Comparison of ENCODE assay signal across 7 mouse cellular contexts in genomic region chrX:167103501-167104246, GRCm38 (mm10).
DNase-seq lines count a peak whose midpoint lies in the region; ATAC-seq lines count a peak whose summit lies in the region.

No protein-coding gene starts in this region.

- no peaks in the 10 kb centered on the region for H3K36me3 ChIP-seq in liver, embryonic 12.5 days
- H3K36me3 ChIP-seq in liver, embryonic 11.5 days (ENCODE audit: control insufficient read depth, insufficient read depth, low read length): no peaks in the 10 kb centered on the region
- no peaks in the 10 kb centered on the region for H3K36me3 ChIP-seq in embryonic facial prominence, embryonic 12.5 days
- H3K36me3 ChIP-seq in hindbrain, embryonic 15.5 days: no peaks in the 10 kb centered on the region
- no peaks in the 10 kb centered on the region for H3K36me3 ChIP-seq in midbrain, embryonic 13.5 days

- H3K4me3 ChIP-seq in liver, embryonic 12.5 days: no peak overlapping the region
- H3K4me3 ChIP-seq in liver, embryonic 11.5 days (ENCODE audit: low read depth, low read length): no peak overlapping the region
- H3K4me3 ChIP-seq in embryonic facial prominence, embryonic 12.5 days: no peak overlapping the region
- H3K4me3 ChIP-seq in hindbrain, embryonic 15.5 days: no peak overlapping the region
- H3K4me3 ChIP-seq in midbrain, embryonic 13.5 days (replicated peaks): no peak overlapping the region

- peak overlapping the region; percentile 20; the same call in 1 of the 2 replicates for H3K27ac ChIP-seq in liver, embryonic 12.5 days
- no peak overlapping the region for H3K27ac ChIP-seq in liver, embryonic 11.5 days (ENCODE audit: low read depth, low read length)
- peak overlapping the region; percentile 72 for H3K27ac ChIP-seq in embryonic facial prominence, embryonic 12.5 days
- H3K27ac ChIP-seq in hindbrain, embryonic 15.5 days (replicated peaks): 0 out of 2 replicates have a peak overlapping the region, but pooled peaks have one; percentile 45
- H3K27ac ChIP-seq in midbrain, embryonic 13.5 days: peak overlapping the region; percentile 19; the same call in 1 of the 2 replicates

- peaks cover 4% of the 10 kb centered on the region; the same call in 1 of the 2 replicates for H3K27me3 ChIP-seq in liver, embryonic 12.5 days (replicated peaks)
- H3K27me3 ChIP-seq in liver, embryonic 11.5 days (replicated peaks; ENCODE audit: control insufficient read depth, insufficient read depth, low read length): peaks cover 9% of the 10 kb centered on the region
- H3K27me3 ChIP-seq in embryonic facial prominence, embryonic 12.5 days: peaks cover 31% of the 10 kb centered on the region
- H3K27me3 ChIP-seq in hindbrain, embryonic 15.5 days: peaks cover 11% of the 10 kb centered on the region
- H3K27me3 ChIP-seq in midbrain, embryonic 13.5 days: peaks cover 77% of the 10 kb centered on the region

- H3K9ac ChIP-seq in liver, embryonic 12.5 days: no peak overlapping the region
- H3K9ac ChIP-seq in liver, embryonic 11.5 days (ENCODE audit: low read depth, low read length): no peak overlapping the region
- no peak overlapping the region for H3K9ac ChIP-seq in embryonic facial prominence, embryonic 12.5 days
- no peak overlapping the region for H3K9ac ChIP-seq in hindbrain, embryonic 15.5 days
- no peak overlapping the region for H3K9ac ChIP-seq in midbrain, embryonic 13.5 days (replicated peaks)

- no peak for ATAC-seq in liver, embryonic 12.5 days
- no peak for ATAC-seq in liver, embryonic 11.5 days (replicated peaks; ENCODE audit: low FRiP score)
- no peak for ATAC-seq in embryonic facial prominence, embryonic 12.5 days (ENCODE audit: insufficient number of reproducible peaks, insufficient read depth, low FRiP score, low TSS enrichment)
- no peak for ATAC-seq in hindbrain, embryonic 15.5 days (ENCODE audit: low FRiP score, low read depth)
- no peak for ATAC-seq in midbrain, embryonic 13.5 days

- WGBS in liver, embryonic 12.5 days (ENCODE audit: insufficient replicate concordance): 30% methylated on average over 12 of the region's 12 CpGs
- 42% methylated on average over 12 of the region's 12 CpGs for WGBS in liver, embryonic 11.5 days
- WGBS in embryonic facial prominence, embryonic 12.5 days: 35% methylated on average over 12 of the region's 12 CpGs
- 47% methylated on average over 12 of the region's 12 CpGs for WGBS in hindbrain, embryonic 15.5 days
- WGBS in midbrain, embryonic 13.5 days: 39% methylated on average over 12 of the region's 12 CpGs

- H3K4me1 ChIP-seq in liver, embryonic 12.5 days: no peaks in the 10 kb centered on the region
- H3K4me1 ChIP-seq in liver, embryonic 11.5 days (replicated peaks; ENCODE audit: control insufficient read depth, insufficient read depth, low read length): no peaks in the 10 kb centered on the region
- no peaks in the 10 kb centered on the region for H3K4me1 ChIP-seq in embryonic facial prominence, embryonic 12.5 days
- 0 out of 2 replicates have a peak, but pooled peaks cover 5% of the 10 kb centered on the region for H3K4me1 ChIP-seq in hindbrain, embryonic 15.5 days (replicated peaks)
- peaks cover 11% of the 10 kb centered on the region for H3K4me1 ChIP-seq in midbrain, embryonic 13.5 days (replicated peaks)

- DNase-seq in liver, embryonic 11.5 days (ENCODE audit: low spot score): no peak
- no peak for DNase-seq in adrenal gland, adult 18-20 months (ENCODE audit: low spot score in 2 of 2)
- no peak for DNase-seq in MN1 (ENCODE audit: low spot score)

- no peak overlapping the region for H3K4me2 ChIP-seq in liver, embryonic 12.5 days
- no peak overlapping the region for H3K4me2 ChIP-seq in liver, embryonic 11.5 days
- H3K4me2 ChIP-seq in embryonic facial prominence, embryonic 12.5 days (replicated peaks): no peak overlapping the region
- no peak overlapping the region for H3K4me2 ChIP-seq in hindbrain, embryonic 15.5 days
- H3K4me2 ChIP-seq in midbrain, embryonic 13.5 days (replicated peaks): no peak overlapping the region

- H3K9me3 ChIP-seq in liver, embryonic 12.5 days (replicated peaks): no peaks in the 10 kb centered on the region
- H3K9me3 ChIP-seq in liver, embryonic 11.5 days (ENCODE audit: control insufficient read depth, low read length): no peaks in the 10 kb centered on the region
- H3K9me3 ChIP-seq in embryonic facial prominence, embryonic 12.5 days: no peaks in the 10 kb centered on the region
- H3K9me3 ChIP-seq in hindbrain, embryonic 15.5 days: no peaks in the 10 kb centered on the region
- no peaks in the 10 kb centered on the region for H3K9me3 ChIP-seq in midbrain, embryonic 13.5 days
